Mouse (Mus musculus) myocyte (in vitro differentiated cells): ENCODE data around the gene Snrk. TPM values are rescaled to one million over a fixed set of nuclear protein-coding genes. Genes with fewer than 3 reads are reported as not detected.
A peak's percentile ranks its signal among the peaks of the same experiment; 100 is the strongest.

ENCODE experiments used
- H3K27me3 ChIP-seq: one replicate; pipeline ENCODE4 v1.6.1; 2011; ENCODE audit not compliant: control insufficient read depth, insufficient read depth, insufficient read length
- H3K36me3 ChIP-seq: one replicate; pipeline ENCODE4 v1.6.1; 2011; ENCODE audit not compliant: control insufficient read depth, insufficient read depth
- H3K4me2 ChIP-seq: one replicate; pipeline ENCODE4 v1.6.1; 2011; ENCODE audit warnings: low read depth, control low read depth
- H3K4me3 ChIP-seq: one replicate; pipeline ENCODE4 v1.5.1; 2011; ENCODE audit warnings: mild to moderate bottlenecking, control low read depth, moderate library complexity
- H3K79me2 ChIP-seq: one replicate; pipeline ENCODE4 v1.6.1; 2011; ENCODE audit not compliant: control insufficient read depth, insufficient read depth
- H3ac ChIP-seq: one replicate; pipeline ENCODE4 v1.6.1; 2011; ENCODE audit not compliant: control insufficient read depth, insufficient read length
- CEBPB ChIP-seq: IDR thresholded peaks from 2 replicates; pipeline ENCODE4 v1.6.1; 2011; ENCODE audit warnings: mild to moderate bottlenecking, moderate library complexity; ENCODE audit not compliant: poor library complexity, insufficient read depth, severe bottlenecking
- E2F4 ChIP-seq: IDR thresholded peaks from one replicate; pipeline ENCODE4 v1.6.1; 2011; ENCODE audit warnings: mild to moderate bottlenecking, control low read depth, moderate library complexity; ENCODE audit not compliant: insufficient read depth
- MAX ChIP-seq: IDR thresholded peaks from one replicate; pipeline ENCODE4 v1.6.1; 2011; ENCODE audit warnings: low read depth, mild to moderate bottlenecking, control low read depth
- MYOD1 ChIP-seq, 3 experiments: IDR thresholded peaks; one replicate each; pipeline ENCODE4 v1.6.1; 2011; ENCODE audit warnings: control low read depth in 2 of 3, low read depth in 2 of 3, mild to moderate bottlenecking in 2 of 3, moderate library complexity in 1 of 3; ENCODE audit not compliant: insufficient read length in 2 of 3, control insufficient read depth in 1 of 3
- MYOG ChIP-seq, 3 experiments: IDR thresholded peaks; one replicate each; pipeline ENCODE4 v1.6.1; 2011; ENCODE audit warnings: control low read depth in 2 of 3, low read depth in 2 of 3, mild to moderate bottlenecking in 2 of 3; ENCODE audit not compliant: insufficient read length in 2 of 3, control insufficient read depth in 1 of 3, insufficient read depth in 1 of 3
- POLR2A ChIP-seq: IDR thresholded peaks from one replicate; pipeline ENCODE4 v1.6.1; 2011; ENCODE audit warnings: low read depth, mild to moderate bottlenecking, control low read depth, moderate library complexity; ENCODE audit not compliant: insufficient read length
- POLR2AphosphoS2 ChIP-seq: IDR thresholded peaks from one replicate; pipeline ENCODE4 v1.6.1; 2011; ENCODE audit warnings: low read depth, control low read depth; ENCODE audit not compliant: insufficient read length
- REST ChIP-seq: IDR thresholded peaks from one replicate; pipeline ENCODE4 v1.6.1; 2011; ENCODE audit warnings: mild to moderate bottlenecking, control low read depth, moderate library complexity; ENCODE audit not compliant: insufficient read depth, insufficient read length
- SRF ChIP-seq: IDR thresholded peaks from one replicate; pipeline ENCODE4 v1.6.1; 2011; ENCODE audit warnings: low read depth; ENCODE audit not compliant: control insufficient read depth, insufficient read length
- TCF12 ChIP-seq: IDR thresholded peaks from one replicate; pipeline ENCODE4 v1.6.1; 2011; ENCODE audit warnings: mild to moderate bottlenecking, control low read depth; ENCODE audit not compliant: poor library complexity, insufficient read depth, severe bottlenecking
- TCF3 ChIP-seq: IDR thresholded peaks from one replicate; pipeline ENCODE4 v1.6.1; 2011; ENCODE audit warnings: low read depth, control low read depth; ENCODE audit not compliant: insufficient read length
- USF1 ChIP-seq: IDR thresholded peaks from one replicate; pipeline ENCODE4 v1.6.1; 2011; ENCODE audit warnings: low read depth, mild to moderate bottlenecking, control low read depth, moderate library complexity
- polyA plus RNA-seq: library from polyadenylated mRNA; unstranded; fragments of >200 nt; fragmentation: generic; extraction: Trizol; gene quantifications from one replicate; pipeline ENCODE4 v1.2.1, GENCODE M21; 2012; ENCODE audit warnings: missing spikeins

The Snrk gene
- polyA plus RNA-seq, 1 experiment = 9.9 TPM

DNA sequence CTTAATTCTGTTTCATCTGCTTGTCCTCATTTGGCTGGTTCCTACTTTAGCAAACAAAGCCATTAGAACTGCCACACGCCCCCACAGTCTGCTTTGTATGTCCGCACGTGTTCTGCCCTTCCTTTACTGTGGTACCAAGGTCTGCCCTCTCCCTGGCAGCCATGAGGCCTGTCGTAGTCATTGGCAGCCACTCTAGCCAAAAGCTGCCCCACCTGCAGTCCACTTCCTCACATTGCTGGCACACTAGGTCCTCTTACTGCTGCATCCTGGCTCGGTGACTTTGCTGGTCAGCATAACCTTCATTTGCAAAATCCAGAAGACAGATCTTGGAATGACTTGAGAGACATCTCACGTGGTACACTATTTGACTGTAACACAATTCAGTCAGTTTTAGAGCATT, 52.8 kb downstream of the Snrk start:
- Histone ChIP-seq H3K4me3 (no peak overlapping the region), H3K36me3 (peaks cover 10% of the 10 kb centered on the region), H3K79me2 (no peaks in the 10 kb centered on the region), H3K27me3 (no peaks in the 10 kb centered on the region), H3ac (no peak overlapping the region), H3K4me2 (no peak overlapping the region)
- TF ChIP-seq CEBPB = no peak
- no peak for TF ChIP-seq MYOD1 (IDR thresholded peaks at IDR 0.05; ENCODE audit: control insufficient read depth in 1 of 3, insufficient read length in 2 of 3, low read depth in 2 of 3)
- TF ChIP-seq POLR2A = no peak
- TF ChIP-seq SRF = no peak
- no peak for TF ChIP-seq REST
- TF ChIP-seq TCF3 = no peak
- TF ChIP-seq POLR2AphosphoS2 = no peak
- no peak for TF ChIP-seq MYOG (IDR thresholded peaks at IDR 0.05; ENCODE audit: control insufficient read depth in 1 of 3, insufficient read depth in 1 of 3, insufficient read length in 2 of 3, low read depth in 2 of 3)
- no peak for TF ChIP-seq USF1
- no peak for TF ChIP-seq TCF12
- no peak for TF ChIP-seq MAX
- TF ChIP-seq E2F4 = no peak

DNA sequence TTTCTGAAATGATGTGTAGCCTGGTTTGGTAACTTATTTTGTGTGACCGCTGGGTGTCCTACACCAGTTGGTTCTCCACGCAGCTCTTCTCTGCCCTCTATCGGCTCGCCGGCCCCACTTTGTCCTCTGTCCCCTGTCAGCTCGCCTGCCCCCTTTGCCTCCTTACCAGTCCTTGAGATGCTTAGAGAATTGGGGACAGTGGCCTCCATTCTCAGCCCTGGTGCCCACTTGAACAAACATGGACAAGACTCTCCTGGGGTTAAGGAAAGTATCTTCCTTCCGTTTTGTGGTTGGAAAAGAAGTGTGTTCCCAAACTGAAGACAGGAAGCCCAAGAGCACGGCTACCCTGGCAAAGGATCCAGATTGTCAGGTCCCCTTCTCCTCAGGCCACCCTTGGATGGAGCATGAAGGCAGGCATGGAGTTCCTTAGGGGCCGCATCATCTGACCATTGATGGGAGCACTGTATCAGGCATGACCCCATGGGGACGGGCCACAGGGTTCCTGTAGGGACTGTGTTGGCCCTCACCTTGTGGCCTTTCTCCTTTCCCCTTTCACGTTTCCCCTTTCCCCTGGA, 55.6 kb downstream of the Snrk start:
- Histone ChIP-seq H3K27me3 (no peaks in the 10 kb centered on the region), H3K4me3 (no peak overlapping the region), H3K79me2 (no peaks in the 10 kb centered on the region), H3ac (no peak overlapping the region), H3K4me2 (no peak overlapping the region), H3K36me3 (no peaks in the 10 kb centered on the region)
- TF ChIP-seq MYOG (IDR thresholded peaks at IDR 0.05; ENCODE audit: control insufficient read depth in 1 of 3, insufficient read depth in 1 of 3, insufficient read length in 2 of 3, low read depth in 2 of 3) (no peak), E2F4 (no peak), TCF12 (no peak), CEBPB (no peak), TCF3 (no peak), SRF (no peak)

DNA sequence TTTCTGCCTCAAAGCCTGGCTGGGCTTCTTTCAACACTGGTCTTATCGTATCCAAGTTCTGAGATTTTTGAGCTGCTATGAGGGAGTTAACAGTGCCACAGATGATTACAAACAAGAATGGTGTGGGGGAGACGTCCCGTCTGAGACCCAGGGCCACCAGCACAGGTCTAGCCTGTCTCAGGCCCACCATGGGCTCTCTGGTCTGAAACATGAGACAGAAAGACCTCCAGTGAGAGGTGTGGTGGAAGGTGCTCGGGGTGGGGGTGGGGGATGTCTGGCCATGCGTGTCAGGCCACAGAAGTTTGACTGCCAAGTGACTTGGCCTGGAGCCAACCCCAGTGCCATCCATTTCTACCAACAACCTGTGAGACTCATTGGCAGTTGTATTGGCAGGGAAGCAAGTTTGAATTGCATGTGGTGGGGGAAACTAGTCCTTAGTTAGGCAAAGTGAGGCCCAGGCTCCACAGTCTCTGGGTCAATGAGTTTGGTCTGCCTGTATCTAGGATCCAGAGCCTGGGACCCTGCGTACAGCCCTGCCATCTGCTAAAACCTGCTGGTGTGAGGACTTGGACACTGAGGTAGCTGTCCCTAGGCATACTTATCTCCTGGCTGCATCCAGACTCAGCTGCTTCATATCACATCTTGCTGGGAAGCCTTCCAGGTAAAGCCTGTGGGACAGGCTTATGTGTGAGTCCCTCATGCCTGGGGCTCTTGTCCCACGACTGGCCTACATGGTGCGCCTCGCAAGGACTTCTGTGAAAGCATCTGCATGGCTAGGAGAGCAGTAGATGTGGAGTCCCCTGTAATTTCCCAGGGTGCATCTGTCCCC, 56.6 kb downstream of the Snrk start:
- no peaks in the 10 kb centered on the region for H3K27me3 ChIP-seq

DNA sequence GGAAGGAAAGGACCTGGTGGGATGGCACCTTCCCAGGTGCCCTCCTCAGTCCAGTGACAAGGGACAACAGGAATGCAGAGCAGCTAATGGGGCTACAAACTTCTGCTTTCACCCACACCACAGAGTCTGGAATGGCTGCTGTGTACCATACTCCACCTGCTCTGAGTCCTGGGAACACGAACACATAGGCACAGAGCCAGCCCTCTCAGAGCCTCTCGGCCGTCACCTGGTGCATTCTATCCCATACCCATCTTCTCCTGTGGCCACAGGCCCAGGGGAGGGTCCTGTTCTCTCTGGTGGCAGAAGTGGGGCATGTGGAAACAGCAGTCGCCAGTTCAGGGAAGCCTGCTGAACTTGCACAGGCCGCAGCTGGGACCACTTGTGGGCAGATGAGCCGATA, 57.7 kb downstream of the Snrk start:
- H3K27me3 ChIP-seq = no peaks in the 10 kb centered on the region
- no peak overlapping the region for H3ac ChIP-seq
- no peak overlapping the region for H3K4me3 ChIP-seq
- H3K79me2 ChIP-seq = no peaks in the 10 kb centered on the region
- no peaks in the 10 kb centered on the region for H3K36me3 ChIP-seq
- no peak overlapping the region for H3K4me2 ChIP-seq
- TF ChIP-seq SRF = no peak
- TF ChIP-seq TCF3 = no peak
- TF ChIP-seq MAX = no peak
- no peak for TF ChIP-seq CEBPB

More for the DNA sequence above, 56.6 kb downstream of the Snrk start:
- Histone ChIP-seq H3K4me2 (no peak overlapping the region), H3K4me3 (no peak overlapping the region), H3ac (no peak overlapping the region), H3K36me3 (no peaks in the 10 kb centered on the region), H3K79me2 (no peaks in the 10 kb centered on the region)
- TF ChIP-seq TCF3 (no peak), REST (no peak)

DNA sequence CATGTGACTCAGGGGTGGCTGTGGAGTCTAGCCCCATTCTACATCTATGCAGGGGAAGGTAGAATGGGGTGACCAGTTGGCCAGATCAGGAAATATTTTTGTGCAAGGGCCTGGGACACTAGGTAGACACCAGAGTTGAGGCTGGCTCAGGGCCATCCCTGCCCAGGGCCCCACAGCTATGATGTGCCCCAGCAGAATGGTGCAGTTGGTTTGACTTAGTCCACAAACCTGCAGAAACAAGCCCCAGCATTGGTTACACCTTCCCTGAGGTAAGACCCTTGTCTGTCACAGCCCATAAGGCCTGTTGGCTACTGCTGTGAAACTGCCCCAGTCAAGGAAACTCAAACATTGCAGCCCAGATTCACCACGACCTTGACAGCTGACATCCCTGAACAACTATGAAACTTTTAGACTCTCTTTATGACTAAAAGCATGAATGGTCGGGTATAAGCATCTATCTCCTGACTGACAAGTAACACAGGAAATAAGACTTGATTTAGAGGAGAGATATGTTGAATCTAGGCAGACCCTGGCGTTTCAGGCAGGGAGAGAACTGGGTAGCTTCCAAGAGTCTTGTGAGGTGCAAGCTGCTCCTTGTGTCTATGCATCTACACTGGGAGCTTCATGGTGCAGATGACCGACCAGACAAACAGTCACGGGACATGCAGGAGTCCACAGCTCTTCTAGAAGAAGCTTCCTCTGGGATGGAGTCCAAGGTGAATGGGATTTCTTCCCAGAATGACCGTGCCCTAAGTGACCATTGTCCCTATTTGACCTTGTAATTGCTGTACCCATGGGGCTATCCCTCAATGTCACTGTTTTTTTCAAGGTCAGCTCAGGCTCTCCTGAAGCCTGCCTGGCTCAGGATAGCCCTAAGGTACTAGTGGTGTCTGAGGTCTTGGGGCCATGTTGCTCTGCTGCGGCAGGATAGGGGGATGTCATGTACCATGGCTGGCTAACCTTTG, 60.5 kb downstream of the Snrk start:
- Histone ChIP-seq H3K79me2 (no peaks in the 10 kb centered on the region), H3K4me2 (peak overlapping the region; percentile 21), H3K4me3 (no peak overlapping the region), H3ac (no peak overlapping the region), H3K36me3 (no peaks in the 10 kb centered on the region), H3K27me3 (no peaks in the 10 kb centered on the region)
- TF ChIP-seq TCF12 (no peak), TCF3 (no peak), SRF (no peak), MYOG (IDR thresholded peaks at IDR 0.05; ENCODE audit: control insufficient read depth in 1 of 3, insufficient read depth in 1 of 3, insufficient read length in 2 of 3, low read depth in 2 of 3) (no peak), REST (no peak), MAX (no peak), POLR2A (no peak), USF1 (no peak), POLR2AphosphoS2 (no peak), E2F4 (no peak), CEBPB (no peak), MYOD1 (IDR thresholded peaks at IDR 0.05; ENCODE audit: control insufficient read depth in 1 of 3, insufficient read length in 2 of 3, low read depth in 2 of 3) (no peak)
